Mouse (Mus musculus) gastrocnemius, postnatal 25 days (tissue): ENCODE measurements around the gene Pigp. TPM values are rescaled to one million over a fixed set of nuclear protein-coding genes. Genes with fewer than 3 reads are reported as not detected.
A peak's percentile ranks its signal among the peaks of the same experiment; 100 is the strongest.

ENCODE experiments used
- DNase-seq: peaks from one replicate; pipeline ENCODE4 v3.0.0; 2022
- long read RNA-seq, 2 experiments: library from polyadenylated mRNA; stranded (forward); transcript quantifications; one replicate each; pipeline ENCODE4 v2.0.0; 2021
- total RNA-seq, 2 experiments: library from RNA; stranded (reverse); gene quantifications; 1 replicate in 1 of 2; 2 replicates in 1 of 2; pipeline ENCODE4 v1.2.3; 2021

Pigp gene
- total RNA-seq, result 100 to 1,000 TPM; 106 to 116 TPM
- long read RNA-seq, experiment 1, transcript Pigp-203 (5 exons, 966 nt), result minor isoform, 13 of 230 reads
- long read RNA-seq, experiment 1, transcript Pigp-206 (4 exons, 695 nt), result minor isoform, 6 of 230 reads
- long read RNA-seq, experiment 1, transcript Pigp-202 (5 exons, 745 nt), result major isoform, 184 of 230 reads
- long read RNA-seq, experiment 1, transcript Pigp-208 (5 exons, 548 nt), result minor isoform, 7 of 230 reads
- long read RNA-seq, experiment 1, partial matches to known transcripts, result 1 of 230 reads
- long read RNA-seq, experiment 1, other reads (novel, unspliced or antisense), result 16 of 230 reads
- long read RNA-seq, experiment 2, transcript Pigp-202 (5 exons, 745 nt), result major isoform, 115 of 145 reads
- long read RNA-seq, experiment 2, transcript Pigp-203 (5 exons, 966 nt), result minor isoform, 10 of 145 reads
- long read RNA-seq, experiment 2, partial matches to known transcripts, result 2 of 145 reads
- long read RNA-seq, experiment 2, other reads (novel, unspliced or antisense), result 11 of 145 reads

DNA sequence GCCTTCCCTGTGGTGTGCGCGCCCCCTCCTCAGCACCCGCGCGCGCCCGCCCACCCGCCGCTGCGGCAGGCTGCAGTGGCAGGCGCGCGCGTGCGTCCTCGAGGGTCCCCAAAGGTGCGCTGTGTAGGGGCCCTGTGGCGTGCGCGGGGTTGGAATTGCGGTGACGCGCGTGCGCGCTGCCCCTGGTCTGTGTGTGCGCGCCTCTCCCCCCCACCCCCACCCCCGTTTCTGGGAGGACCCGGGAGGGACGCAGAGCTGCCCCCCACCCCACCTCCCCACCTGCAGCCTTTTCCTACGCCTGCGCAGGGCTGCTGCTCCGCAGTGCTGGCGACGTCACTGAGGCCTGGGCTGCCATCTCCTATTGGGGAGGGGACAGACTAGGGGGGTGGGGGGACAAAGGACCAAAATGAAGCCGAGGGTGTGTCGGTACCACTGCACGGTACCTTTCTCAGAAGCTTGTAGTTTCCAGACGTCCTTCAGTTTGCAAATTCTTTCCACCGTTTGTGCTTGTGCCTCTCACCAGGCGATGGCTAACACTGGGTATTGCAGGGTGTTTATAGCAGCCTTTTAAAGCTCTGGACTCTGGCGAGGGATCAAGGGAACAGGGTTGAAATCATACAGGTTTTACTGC, at the start of gene Pigp:
Gene Pigp, minus strand, starts transcription at position 542 of the 631 bp plus-strand sequence.
- peak; percentile 59 for DNase-seq

- DNase-seq, result no peak
Measured at GRCm38 (mm10) chr16:94420498-94420897, 48.9 kb upstream of the Pigp start.

DNA sequence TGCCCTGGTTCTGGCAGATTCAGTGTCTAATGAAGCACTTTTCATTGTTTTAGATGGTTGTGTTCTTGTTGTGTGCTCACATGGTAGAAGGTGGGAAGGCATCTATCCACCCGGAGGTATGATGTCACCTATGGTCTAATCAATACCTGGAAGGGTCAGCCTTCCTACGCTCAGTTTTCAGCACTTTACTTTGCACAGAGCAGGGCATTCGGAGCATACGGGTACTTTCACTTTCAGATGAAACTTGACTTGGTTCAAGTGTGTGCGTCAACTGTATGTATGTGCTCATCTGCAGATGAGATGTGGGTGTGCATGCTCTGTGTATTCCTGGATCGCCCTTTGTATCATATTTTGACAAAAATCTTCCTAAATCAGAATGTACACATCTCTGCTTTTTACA, 42.5 kb upstream of the Pigp start:
- no peak for DNase-seq

- no peak for DNase-seq
Measured at GRCm38 (mm10) chr16:94412760-94413159, 41.1 kb upstream of the Pigp start.

DNA sequence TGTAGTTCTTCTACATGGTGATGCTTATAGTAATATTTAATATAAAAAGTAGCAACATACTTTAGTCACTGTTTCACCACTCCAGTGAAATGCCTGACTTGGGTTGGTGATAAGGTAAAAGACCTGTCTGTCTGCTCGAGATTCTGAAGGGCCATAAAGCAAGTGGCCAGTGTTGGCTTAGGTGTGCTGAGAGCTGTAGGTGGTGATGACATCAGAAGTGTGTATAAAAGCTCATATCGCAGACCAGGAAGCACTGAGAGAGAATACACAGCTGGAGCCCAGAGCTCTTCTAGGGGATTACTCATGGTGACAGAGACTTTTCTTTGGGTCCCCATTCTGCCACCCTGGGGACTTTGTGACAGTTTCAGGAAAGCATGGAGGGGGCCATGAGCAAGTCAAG, 40.6 kb upstream of the Pigp start:
- no peak for DNase-seq

GRCm38 (mm10) chr16:94411287-94411686, 39.6 kb upstream of the Pigp start:
- DNase-seq, result no peak

- DNase-seq, result no peak
Measured at GRCm38 (mm10) chr16:94402185-94402584, 30.5 kb upstream of the Pigp start.

GRCm38 (mm10) chr16:94401636-94402035, 30.0 kb upstream of the Pigp start:
- DNase-seq, result peak; percentile 26

DNA sequence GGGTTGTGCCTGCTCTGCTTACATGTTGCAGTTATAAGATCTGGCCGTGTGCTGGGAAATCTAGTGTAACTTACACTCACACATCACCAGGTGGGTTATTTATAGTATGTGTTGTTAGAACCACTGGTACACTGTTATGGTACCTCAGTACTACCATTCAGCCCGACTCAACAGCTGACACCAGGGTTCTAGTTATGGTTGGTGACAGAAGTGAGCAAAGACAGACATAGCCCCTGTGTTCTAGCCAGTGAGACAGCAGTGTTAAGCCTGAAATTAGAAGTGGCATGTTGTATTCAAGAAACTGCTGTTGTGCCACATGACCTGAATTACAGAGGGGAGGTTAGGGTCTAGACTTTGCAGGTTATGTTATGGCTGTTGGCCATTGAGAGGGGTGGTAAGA, 27.5 kb upstream of the Pigp start:
- DNase-seq, result no peak

GRCm38 (mm10) chr16:94396641-94397040, 25.0 kb upstream of the Pigp start:
- no peak for DNase-seq

DNA sequence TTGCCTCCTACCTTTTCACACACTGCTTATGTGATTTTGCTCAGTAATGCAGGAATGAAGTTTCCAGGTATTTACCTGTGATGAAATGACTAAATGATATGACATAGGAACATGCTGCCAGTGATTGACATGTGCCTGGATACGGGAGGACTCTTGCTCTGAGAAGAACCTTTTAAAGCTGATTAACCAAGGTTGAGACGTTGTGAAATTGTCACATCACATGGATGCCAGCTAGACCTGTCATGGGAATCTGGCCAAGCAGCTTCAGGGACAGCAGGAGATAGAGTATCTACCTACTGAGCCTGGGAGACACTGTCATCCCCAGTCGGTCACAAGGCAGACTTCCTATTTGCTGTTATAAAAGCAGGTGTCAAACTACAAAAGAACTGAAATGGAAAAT, 23.4 kb upstream of the Pigp start:
- no peak for DNase-seq

DNA sequence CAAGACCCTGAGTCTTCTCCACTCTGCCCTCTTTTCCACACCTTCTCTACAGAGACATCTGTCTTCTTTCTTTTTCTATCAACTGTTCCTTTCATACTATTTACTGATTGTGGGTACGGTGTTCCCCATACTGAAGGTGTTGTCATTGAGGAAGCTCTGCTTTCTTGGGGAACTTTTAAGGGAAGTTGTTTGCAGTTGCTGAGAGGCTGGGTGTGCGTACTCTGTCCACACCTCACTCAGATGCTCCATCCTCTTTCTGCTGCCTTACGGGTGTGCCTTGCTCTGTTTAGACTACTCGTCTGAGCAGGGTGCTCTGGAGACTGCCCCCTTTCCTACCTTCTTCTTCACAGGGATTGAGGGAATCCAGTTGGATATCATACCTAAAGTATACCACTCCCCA, 20.7 kb upstream of the Pigp start:
- no peak for DNase-seq

GRCm38 (mm10) chr16:94387690-94388089, 16.0 kb upstream of the Pigp start:
- no peak for DNase-seq

DNA sequence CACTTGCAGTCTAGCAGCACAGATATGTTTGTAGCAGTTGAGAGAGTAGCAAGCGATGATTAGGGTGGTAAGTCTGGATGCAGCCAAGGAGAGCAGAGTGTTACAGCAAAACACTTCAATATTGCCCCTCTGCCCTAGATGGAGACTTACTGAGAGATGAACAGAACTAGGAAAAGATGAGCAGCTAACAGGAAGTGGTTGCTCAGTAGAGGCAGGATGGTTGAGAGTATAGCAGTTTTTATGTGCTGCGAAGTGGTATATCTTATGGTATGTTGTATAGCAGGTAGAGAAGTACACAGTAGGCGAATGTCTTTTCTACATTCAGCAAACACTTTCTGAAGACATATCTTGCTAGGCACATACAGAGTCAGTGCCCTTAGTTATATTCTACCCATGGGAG, 11.6 kb upstream of the Pigp start:
- no peak for DNase-seq

GRCm38 (mm10) chr16:94379386-94379785, 7.7 kb upstream of the Pigp start:
- no peak for DNase-seq

DNA sequence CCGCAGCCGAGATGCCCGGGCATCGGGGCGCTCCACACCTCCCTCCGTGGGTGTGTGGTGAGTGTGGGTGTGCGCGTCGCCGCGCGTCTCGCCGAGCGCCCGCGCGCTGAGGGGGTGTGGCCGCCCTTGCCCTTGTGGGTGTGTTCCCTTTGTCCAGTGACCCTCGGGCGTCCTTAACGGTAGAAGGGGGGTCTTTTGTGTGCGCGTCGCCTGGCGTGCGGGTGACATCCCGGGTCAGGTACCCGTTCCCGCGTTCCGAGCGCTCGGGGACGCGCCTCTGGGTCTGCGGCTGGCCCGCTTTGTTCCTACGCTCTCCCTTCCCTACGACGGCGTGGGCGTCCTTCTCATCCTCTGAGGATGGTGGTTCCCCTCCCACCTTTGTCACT, 734 bp downstream of the Pigp start:
- no peak for DNase-seq

DNA sequence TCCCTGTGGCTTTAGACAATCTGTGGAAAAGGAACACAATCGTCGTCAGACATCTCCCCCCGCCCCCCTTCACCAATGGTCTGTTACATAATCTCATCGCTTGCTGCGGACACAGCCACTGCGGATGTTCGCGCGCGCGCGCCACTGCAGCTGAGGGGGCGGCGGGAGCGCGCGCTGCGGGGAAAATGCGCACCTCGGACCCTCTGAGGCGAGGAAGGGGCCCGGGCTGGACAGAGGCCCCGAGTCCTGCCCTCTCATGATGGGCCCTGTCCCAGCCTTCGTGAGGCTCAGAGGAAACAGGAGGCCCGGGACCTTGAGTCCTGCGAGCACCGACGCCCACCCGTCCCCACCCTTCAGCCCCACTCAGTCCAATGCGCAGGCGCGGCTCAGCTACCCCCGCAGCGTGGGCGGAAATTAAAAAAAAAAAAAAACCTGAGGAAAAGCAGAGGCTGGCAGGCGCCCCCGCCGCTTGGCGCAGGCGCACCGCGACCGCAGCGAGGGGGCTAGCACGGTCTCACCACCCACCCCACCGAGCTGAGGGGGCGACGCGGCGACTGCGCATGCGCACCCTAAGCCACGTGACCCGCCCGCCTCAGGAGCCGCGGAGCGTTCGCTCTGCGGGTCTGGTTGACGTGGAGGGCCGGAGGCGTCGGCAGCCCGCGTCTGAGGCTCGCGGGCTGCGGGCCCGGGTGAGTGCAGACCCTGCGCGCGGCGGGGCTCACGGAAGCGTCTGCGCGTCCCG, 1.3 kb downstream of the Pigp start, which contains the start of gene Ttc3:
Gene Ttc3, plus strand, starts transcription at position 446 of the 742 bp plus-strand sequence.
- DNase-seq, result peak; percentile 95

GRCm38 (mm10) chr16:94369596-94370172, 2.0 kb downstream of the Pigp start:
- no peak for DNase-seq

DNA sequence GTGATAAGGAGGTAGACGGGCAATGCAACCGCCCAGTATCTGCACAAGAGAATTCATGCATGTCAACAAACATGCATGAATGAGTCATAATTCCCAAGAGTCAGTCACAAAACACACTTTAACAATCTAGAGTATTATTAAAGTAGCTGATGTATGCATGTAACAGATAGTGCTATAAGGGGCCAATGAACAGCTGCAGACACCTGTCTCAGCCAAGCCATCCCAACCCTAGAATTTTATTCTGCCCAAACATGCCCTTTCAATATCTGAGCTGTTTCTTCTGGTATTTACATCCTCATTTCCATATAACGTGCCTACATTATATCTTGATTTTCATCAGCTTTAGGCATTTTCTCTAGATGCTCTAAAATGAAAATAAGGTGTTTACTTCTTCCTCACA, 6.2 kb downstream of the Pigp start:
- DNase-seq, result no peak

DNA sequence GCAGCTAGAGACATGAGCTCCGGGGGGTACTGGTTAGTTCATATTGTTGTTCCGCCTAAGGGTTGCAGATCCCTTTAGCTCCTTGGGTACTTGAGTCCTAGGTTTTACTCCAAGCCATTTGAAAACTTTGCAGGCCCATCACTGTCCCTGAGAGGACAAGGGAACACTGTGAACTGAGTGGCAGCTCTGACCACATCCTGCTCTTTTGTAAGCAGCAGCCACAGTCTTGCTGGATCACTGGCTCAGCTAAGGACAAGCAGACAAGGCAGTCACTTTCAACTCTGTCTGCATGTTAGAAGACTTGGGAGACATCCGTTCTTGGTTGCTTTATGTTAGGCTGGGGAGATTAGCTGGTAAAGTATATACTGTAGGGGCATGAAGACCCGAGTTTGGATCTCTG, 7.8 kb downstream of the Pigp start:
- no peak for DNase-seq

DNA sequence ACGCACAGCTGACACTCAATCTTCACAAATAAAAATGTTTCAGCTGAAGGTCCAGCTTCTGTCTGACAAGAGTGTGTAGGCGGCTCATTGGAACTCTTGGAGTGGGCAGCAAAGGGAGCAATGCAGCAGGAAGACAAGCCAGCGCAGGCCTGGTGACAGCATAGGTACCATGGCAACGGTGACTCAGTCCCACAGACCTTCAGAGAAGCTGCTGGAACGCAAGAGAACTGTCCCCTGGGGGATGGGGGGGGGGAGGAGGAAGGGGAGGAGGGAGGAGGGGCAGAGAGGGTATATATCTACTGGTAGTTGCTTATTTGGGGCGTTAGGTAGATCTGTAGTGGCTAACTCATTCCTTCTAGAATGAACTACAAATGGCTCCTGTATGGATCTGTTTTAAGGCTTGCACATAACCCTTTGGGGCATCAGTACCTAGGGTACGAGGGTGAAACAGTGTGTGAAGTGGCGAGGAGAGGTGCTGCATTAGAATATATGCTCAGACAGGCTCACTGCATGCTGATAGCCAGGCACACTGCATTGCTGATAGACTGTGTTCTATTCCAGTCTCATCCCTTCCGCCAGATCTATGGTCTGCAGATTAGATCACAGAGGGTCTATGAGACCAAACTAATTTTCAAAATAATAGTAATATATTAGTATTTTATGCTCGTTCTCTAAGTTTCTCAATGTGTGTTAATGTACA, 9.3 kb downstream of the Pigp start:
- DNase-seq, result peak; percentile 37
